Mouse (Mus musculus): Measurements from ENCODE around the gene Phox2b.

GRCm38 (mm10) chr5:67131671-67132070, 32.6 kb upstream of the Phox2b start:
- TF ChIP-seq EP300 (IDR thresholded peaks at IDR 0.05; ENCODE audit: low read depth) (no peak), CTCF (IDR thresholded peaks at IDR 0.05; ENCODE audit: low read depth) (no peak)
